Mouse (Mus musculus): ENCODE data around the gene Lonp2.

Gene Lonp2

GRCm38 (mm10) chr8:86613798-86614197 is 10.0 kb upstream of the Lonp2 start:
- POLR2A ChIA-PET: no interaction called here

GRCm38 (mm10) chr8:86615095-86615769 is 8.6 kb upstream of the Lonp2 start:
- ChIA-PET POLR2A (no interaction called here), CTCF (no interaction called here)

More at GRCm38 (mm10) chr8:86613798-86614197, 10.0 kb upstream of the Lonp2 start:
- CTCF ChIA-PET: no interaction called here

GRCm38 (mm10) chr8:86617759-86618387 is 6.0 kb upstream of the Lonp2 start:
- ChIA-PET POLR2A (interaction anchor here in 2 of 4 experiments (0.5 to 0.6 kb wide), 3 partner anchors 104 to 1581 kb away, joined by 3 to 4 read pairs (median 4); partner anchors contain the start of gene Tnpo2 (in 1 of the 2)), CTCF (interaction anchor here in 1 of 4 experiments (1.6 kb wide), 1 partner anchor 285 kb away, joined by 5 read pairs; no protein-coding TSS in a partner anchor)

- ChIA-PET POLR2A (interaction anchor here in 3 of 4 experiments (0.6 to 1.0 kb wide), 4 partner anchors 104 to 230 kb away, joined by 3 to 5 read pairs (median 3); no protein-coding TSS in a partner anchor), CTCF (interaction anchor here in 1 of 4 experiments (0.6 kb wide), 1 partner anchor 1162 kb away, joined by 9 read pairs; no protein-coding TSS in a partner anchor)
Observed at GRCm38 (mm10) chr8:86623551-86623910, 312 bp upstream of the Lonp2 start.

GRCm38 (mm10) chr8:86624915-86625314 is 1.1 kb downstream of the Lonp2 start:
- CTCF ChIA-PET: no interaction called here
- POLR2A ChIA-PET: interaction anchor here in 2 of 4 experiments (1.1 kb wide), 2 partner anchors 133 to 1152 kb away, joined by 3 read pairs; no protein-coding TSS in a partner anchor

- ChIA-PET CTCF (no interaction called here), POLR2A (no interaction called here)
Observed at GRCm38 (mm10) chr8:86630212-86630611, 6.4 kb downstream of the Lonp2 start.

GRCm38 (mm10) chr8:86631395-86631794 is 7.6 kb downstream of the Lonp2 start:
- CTCF ChIA-PET: no interaction called here
- POLR2A ChIA-PET: no interaction called here

- POLR2A ChIA-PET: no interaction called here
- CTCF ChIA-PET: no interaction called here
Observed at GRCm38 (mm10) chr8:86637826-86638225, 14.0 kb downstream of the Lonp2 start.

- POLR2A ChIA-PET: no interaction called here
Observed at GRCm38 (mm10) chr8:86638981-86639380, 15.1 kb downstream of the Lonp2 start.

GRCm38 (mm10) chr8:86642682-86643081 is 18.8 kb downstream of the Lonp2 start:
- CTCF ChIA-PET: no interaction called here
- POLR2A ChIA-PET: no interaction called here

More at GRCm38 (mm10) chr8:86638981-86639380, 15.1 kb downstream of the Lonp2 start:
- CTCF ChIA-PET: interaction anchor here in 1 of 4 experiments (0.6 kb wide), 1 partner anchor 153 kb away, joined by 3 read pairs; no protein-coding TSS in a partner anchor

GRCm38 (mm10) chr8:86644661-86645060 is 20.8 kb downstream of the Lonp2 start:
- CTCF ChIA-PET: no interaction called here
- POLR2A ChIA-PET: no interaction called here

GRCm38 (mm10) chr8:86647771-86648170 is 23.9 kb downstream of the Lonp2 start:
- CTCF ChIA-PET: interaction anchor here in 1 of 4 experiments (1.1 kb wide), 1 partner anchor 261 kb away, joined by 3 read pairs; no protein-coding TSS in a partner anchor
- POLR2A ChIA-PET: no interaction called here

GRCm38 (mm10) chr8:86651416-86651815 is 27.6 kb downstream of the Lonp2 start:
- CTCF ChIA-PET: no interaction called here
- POLR2A ChIA-PET: no interaction called here

GRCm38 (mm10) chr8:86652546-86652945 is 28.7 kb downstream of the Lonp2 start:
- ChIA-PET POLR2A (no interaction called here), CTCF (no interaction called here)

GRCm38 (mm10) chr8:86654578-86654977 is 30.7 kb downstream of the Lonp2 start:
- CTCF ChIA-PET: interaction anchor here in 1 of 4 experiments (0.6 kb wide), 1 partner anchor 23 kb away, joined by 6 read pairs; no protein-coding TSS in a partner anchor

GRCm38 (mm10) chr8:86668750-86669149 is 44.9 kb downstream of the Lonp2 start:
- POLR2A ChIA-PET: interaction anchor here in 1 of 4 experiments (0.9 kb wide), 1 partner anchor 8 kb away, joined by 5 read pairs; no protein-coding TSS in a partner anchor
- CTCF ChIA-PET: no interaction called here

More at GRCm38 (mm10) chr8:86654578-86654977, 30.7 kb downstream of the Lonp2 start:
- POLR2A ChIA-PET: no interaction called here

GRCm38 (mm10) chr8:86669259-86669658 is 45.4 kb downstream of the Lonp2 start:
- ChIA-PET CTCF (interaction anchor here in 1 of 4 experiments (0.6 kb wide), 1 partner anchor 74 kb away, joined by 3 read pairs; no protein-coding TSS in a partner anchor), POLR2A (no interaction called here)

GRCm38 (mm10) chr8:86686629-86687028 is 62.8 kb downstream of the Lonp2 start:
- POLR2A ChIA-PET: interaction anchor here in 1 of 4 experiments (0.8 to 2.2 kb wide), 2 partner anchors 9 to 12 kb away, joined by 3 to 6 read pairs; no protein-coding TSS in a partner anchor

GRCm38 (mm10) chr8:86692107-86692506 is 68.3 kb downstream of the Lonp2 start:
- CTCF ChIA-PET: no interaction called here
- POLR2A ChIA-PET: interaction anchor here in 2 of 4 experiments (0.5 to 1.0 kb wide), 2 partner anchors 123 to 1087 kb away, joined by 3 read pairs; no protein-coding TSS in a partner anchor

More at GRCm38 (mm10) chr8:86686629-86687028, 62.8 kb downstream of the Lonp2 start:
- CTCF ChIA-PET: interaction anchor here in 2 of 4 experiments (0.6 to 1.8 kb wide), 2 partner anchors 222 to 353 kb away, joined by 3 to 4 read pairs; no protein-coding TSS in a partner anchor

GRCm38 (mm10) chr8:86694011-86694410 is 70.2 kb downstream of the Lonp2 start:
- POLR2A ChIA-PET: no interaction called here
- CTCF ChIA-PET: no interaction called here

Data from embryonic stem cell, embryonic (primary cell).